Mouse (Mus musculus) olfactory bulb, adult 2 months (tissue): ENCODE data around the gene Cryz.

ENCODE experiments used
- CTCF ChIP-seq: fragments of 200-500 bp; IDR thresholded peaks from 2 replicates; pipeline ENCODE4 v1.5.1; 2012; ENCODE audit warnings: low read depth, mild to moderate bottlenecking, low read length, moderate library complexity; ENCODE audit not compliant: insufficient read depth
- POLR2A ChIP-seq: fragments of 200-500 bp; IDR thresholded peaks from 2 replicates; pipeline ENCODE4 v1.6.1; 2012; ENCODE audit warnings: mild to moderate bottlenecking, low read depth, low read length, moderate library complexity; ENCODE audit not compliant: insufficient read depth

- TF ChIP-seq POLR2A, result no peak
- TF ChIP-seq CTCF, result no peak
These were observed 11.4 kb downstream of the Cryz start for GRCm38 (mm10) chr3:154607896-154608295.
